Mouse (Mus musculus) E14TG2a.4 (cell line): ENCODE data around the gene Dgkg.

Experiments
- H3K27me3 ChIP-seq: 2 replicates; pipeline ENCODE4 v1.6.1; 2014; ENCODE audit warnings: low read length, control low read depth; ENCODE audit not compliant: insufficient read depth
- H3K36me3 ChIP-seq: 2 replicates; pipeline ENCODE4 v1.6.1; 2014; ENCODE audit warnings: low read length, control low read depth; ENCODE audit not compliant: insufficient read depth
- H3K4me1 ChIP-seq: replicated peaks from 2 replicates; pipeline ENCODE4 v1.6.1; 2014; ENCODE audit warnings: low read depth, low read length, control low read depth
- H3K4me3 ChIP-seq: replicated peaks from 2 replicates; pipeline ENCODE4 v1.5.1; 2014; ENCODE audit warnings: mild to moderate bottlenecking, low read length
- H3K9me3 ChIP-seq: 2 replicates; pipeline ENCODE4 v1.6.1; 2014; ENCODE audit warnings: low read length, control low read depth
- CTCF ChIP-seq: conservative IDR thresholded peaks from 2 replicates; pipeline ENCODE4 v1.5.1; 2014; ENCODE audit warnings: low read length
- NANOG ChIP-seq: IDR thresholded peaks from 2 replicates; pipeline ENCODE4 v1.6.1; 2014; ENCODE audit warnings: borderline replicate concordance, low read length, mixed read lengths
- POU5F1 ChIP-seq: IDR thresholded peaks from 2 replicates; pipeline ENCODE4 v1.6.1; 2014; ENCODE audit warnings: low read length, borderline replicate concordance

Gene Dgkg

GRCm38 (mm10) chr16:22641588-22641987 lies 15.4 kb downstream of the Dgkg start:
- Histone ChIP-seq H3K4me1 (peaks cover 55% of the 10 kb centered on the region), H3K9me3 (no peaks in the 10 kb centered on the region), H3K4me3 (no peak overlapping the region), H3K27me3 (no peaks in the 10 kb centered on the region), H3K36me3 (no peaks in the 10 kb centered on the region)
- TF ChIP-seq CTCF (no peak), POU5F1 (no peak), NANOG (no peak)

GRCm38 (mm10) chr16:22637311-22637710 lies 19.7 kb downstream of the Dgkg start:
- peaks cover 3% of the 10 kb centered on the region; the same call in 1 of the 2 replicates for H3K27me3 ChIP-seq
- peaks cover 58% of the 10 kb centered on the region for H3K4me1 ChIP-seq
- TF ChIP-seq NANOG (0 out of 2 replicates have a peak, but pooled peaks have one; percentile 5), POU5F1 (no peak; the same call in 1 of the 2 replicates)
- H3K36me3 ChIP-seq = no peaks in the 10 kb centered on the region
- H3K9me3 ChIP-seq = no peaks in the 10 kb centered on the region
- H3K4me3 ChIP-seq = peak overlapping the region; percentile 60

GRCm38 (mm10) chr16:22635706-22636105 lies 21.3 kb downstream of the Dgkg start:
- TF ChIP-seq NANOG (no peak), CTCF (no peak), POU5F1 (no peak)
- Histone ChIP-seq H3K27me3 (peaks cover 3% of the 10 kb centered on the region), H3K9me3 (no peaks in the 10 kb centered on the region), H3K4me3 (no peak overlapping the region), H3K4me1 (peaks cover 44% of the 10 kb centered on the region), H3K36me3 (no peaks in the 10 kb centered on the region)

GRCm38 (mm10) chr16:22633063-22633462 lies 24.0 kb downstream of the Dgkg start:
- Histone ChIP-seq H3K4me1 (peaks cover 22% of the 10 kb centered on the region), H3K4me3 (no peak overlapping the region), H3K36me3 (no peaks in the 10 kb centered on the region), H3K27me3 (peaks cover 3% of the 10 kb centered on the region), H3K9me3 (no peaks in the 10 kb centered on the region)
- TF ChIP-seq CTCF = no peak
- no peak for TF ChIP-seq NANOG

GRCm38 (mm10) chr16:22630351-22630750 lies 26.7 kb downstream of the Dgkg start:
- Histone ChIP-seq H3K27me3 (peaks cover 3% of the 10 kb centered on the region), H3K4me1 (no peaks in the 10 kb centered on the region), H3K4me3 (no peak overlapping the region), H3K36me3 (no peaks in the 10 kb centered on the region), H3K9me3 (no peaks in the 10 kb centered on the region)
- TF ChIP-seq NANOG = no peak
- TF ChIP-seq CTCF = no peak

- TF ChIP-seq POU5F1 = no peak
- TF ChIP-seq NANOG = no peak
- TF ChIP-seq CTCF = no peak
Measured at GRCm38 (mm10) chr16:22629900-22630299, 27.1 kb downstream of the Dgkg start.

GRCm38 (mm10) chr16:22625987-22626386 lies 31.0 kb downstream of the Dgkg start:
- no peaks in the 10 kb centered on the region for H3K36me3 ChIP-seq
- H3K27me3 ChIP-seq = peaks cover 22% of the 10 kb centered on the region
- H3K4me1 ChIP-seq = peaks cover 22% of the 10 kb centered on the region
- H3K9me3 ChIP-seq = no peaks in the 10 kb centered on the region
- no peak for TF ChIP-seq CTCF
- no peak for TF ChIP-seq NANOG
- no peak for TF ChIP-seq POU5F1
- H3K4me3 ChIP-seq = no peak overlapping the region

More at GRCm38 (mm10) chr16:22629900-22630299, 27.1 kb downstream of the Dgkg start:
- Histone ChIP-seq H3K4me1 (no peaks in the 10 kb centered on the region), H3K4me3 (no peak overlapping the region), H3K9me3 (no peaks in the 10 kb centered on the region), H3K36me3 (no peaks in the 10 kb centered on the region), H3K27me3 (peaks cover 3% of the 10 kb centered on the region)

- Histone ChIP-seq H3K9me3 (no peaks in the 10 kb centered on the region), H3K27me3 (peaks cover 26% of the 10 kb centered on the region), H3K36me3 (no peaks in the 10 kb centered on the region), H3K4me3 (no peak overlapping the region), H3K4me1 (peaks cover 22% of the 10 kb centered on the region)
- TF ChIP-seq NANOG (no peak), CTCF (no peak), POU5F1 (no peak)
Measured at GRCm38 (mm10) chr16:22625412-22625811, 31.6 kb downstream of the Dgkg start.

GRCm38 (mm10) chr16:22622286-22622685 lies 34.7 kb downstream of the Dgkg start:
- TF ChIP-seq CTCF (no peak), POU5F1 (no peak), NANOG (no peak)
- Histone ChIP-seq H3K4me3 (no peak overlapping the region), H3K27me3 (peaks cover 42% of the 10 kb centered on the region), H3K4me1 (peaks cover 38% of the 10 kb centered on the region), H3K9me3 (no peaks in the 10 kb centered on the region), H3K36me3 (no peaks in the 10 kb centered on the region)
